Mouse (Mus musculus): ENCODE data around the gene Olfr1279.
"Not testable (repeated sequence)": the region's sequence is repeated elsewhere in the genome, so short reads cannot be mapped to it uniquely, and the experiment has no call there.

Olfr1279 gene

GRCm38 (mm10) chr2:111300374-111300773 is at the start of gene Olfr1279:
Gene Olfr1279, plus strand, starts transcription at chr2:111300635.
- no peak for DNase-seq (ENCODE audit: low read depth in 2 of 2, low spot score in 2 of 2)

- DNase-seq (ENCODE audit: low read depth in 2 of 2, low spot score in 2 of 2): no peak
Measured at GRCm38 (mm10) chr2:111254216-111254615, 46.2 kb upstream of the Olfr1279 start, which contains the start of gene Olfr1276. Gene Olfr1276, plus strand, starts transcription at chr2:111254516.

DNA sequence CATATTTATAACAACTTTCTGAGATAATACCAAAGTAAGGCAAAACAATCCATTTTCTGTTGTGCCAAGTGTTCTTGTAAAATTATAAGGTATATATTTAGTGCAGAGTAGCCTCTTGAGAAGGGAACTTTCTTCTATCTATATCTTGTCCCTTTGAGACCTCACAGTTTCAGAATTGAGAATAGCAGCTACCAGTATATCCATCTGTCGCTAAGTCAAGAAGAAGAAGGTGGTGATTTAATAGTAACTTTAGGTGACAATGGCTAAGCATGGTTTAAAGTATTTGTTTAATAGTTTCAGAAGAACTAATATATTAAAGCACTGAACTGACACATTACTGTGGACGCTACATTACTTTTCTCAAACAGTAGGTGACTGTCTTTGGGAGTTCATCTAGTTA is 26.4 kb upstream of the Olfr1279 start, which contains the start of gene Olfr1277:
Gene Olfr1277 (minus strand): TSS at position 101 of the 400 bp plus-strand sequence.
- DNase-seq (ENCODE audit: low read depth in 2 of 2, low spot score in 2 of 2): no peak

DNA sequence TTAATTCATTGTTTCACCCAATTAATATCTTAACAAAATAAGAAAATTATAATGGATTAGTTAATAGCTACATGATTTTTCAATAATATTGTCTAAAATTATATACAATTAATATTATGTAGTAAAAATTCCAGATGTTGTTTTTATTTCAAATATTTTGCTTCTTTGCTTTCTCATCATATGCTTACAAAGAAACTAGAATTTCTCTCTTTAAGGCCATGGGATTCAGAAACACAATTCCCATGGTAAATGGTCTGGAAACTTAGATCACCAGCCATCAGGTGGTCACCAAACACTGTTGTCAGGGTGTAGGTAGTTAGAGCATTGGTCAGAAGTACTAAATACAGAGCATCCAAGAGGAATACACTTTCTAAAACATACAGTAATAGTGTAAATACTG is 10.6 kb upstream of the Olfr1279 start, which contains the start of gene Olfr1278:
Gene Olfr1278 (plus strand): TSS at position 301 of the 400 bp plus-strand sequence.
- DNase-seq (ENCODE audit: low read depth in 2 of 2, low spot score in 2 of 2): no peak

- DNase-seq (ENCODE audit: low read depth in 2 of 2, low spot score in 2 of 2): no peak
Measured at GRCm38 (mm10) chr2:111298541-111298940, 1.9 kb upstream of the Olfr1279 start.

- DNase-seq (ENCODE audit: low read depth in 2 of 2, low spot score in 2 of 2): no peak
Measured at GRCm38 (mm10) chr2:111313717-111314116, 13.3 kb downstream of the Olfr1279 start, which contains the start of gene Olfr1280. Gene Olfr1280, plus strand, starts transcription at chr2:111314017.

- no peak for DNase-seq (ENCODE audit: low read depth in 2 of 2, low spot score in 2 of 2)
Measured at GRCm38 (mm10) chr2:111326220-111326619, 25.8 kb downstream of the Olfr1279 start, which contains the start of gene Olfr1281. Gene Olfr1281, plus strand, starts transcription at chr2:111326520.

DNA sequence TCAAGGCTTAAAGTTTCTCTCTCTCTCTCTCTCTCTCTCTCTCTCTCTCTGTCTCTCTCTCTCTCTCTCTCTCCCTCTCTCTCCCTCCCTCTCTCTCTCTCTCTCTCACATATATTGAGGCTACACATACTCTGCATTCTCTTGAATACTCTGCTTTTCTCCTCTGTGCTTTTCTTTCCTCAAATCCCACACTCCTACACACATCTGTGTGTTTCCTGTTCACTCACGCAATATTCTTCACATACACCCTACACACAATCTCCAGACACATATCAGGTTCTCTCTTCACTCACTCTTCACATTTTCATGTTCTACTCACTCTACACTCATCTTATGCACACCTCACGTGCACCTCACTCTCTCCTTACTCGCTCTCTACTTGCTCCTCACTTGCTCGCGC is 33.3 kb downstream of the Olfr1279 start:
- not testable (repeated sequence) for DNase-seq (ENCODE audit: low read depth in 2 of 2, low spot score in 2 of 2)

DNA sequence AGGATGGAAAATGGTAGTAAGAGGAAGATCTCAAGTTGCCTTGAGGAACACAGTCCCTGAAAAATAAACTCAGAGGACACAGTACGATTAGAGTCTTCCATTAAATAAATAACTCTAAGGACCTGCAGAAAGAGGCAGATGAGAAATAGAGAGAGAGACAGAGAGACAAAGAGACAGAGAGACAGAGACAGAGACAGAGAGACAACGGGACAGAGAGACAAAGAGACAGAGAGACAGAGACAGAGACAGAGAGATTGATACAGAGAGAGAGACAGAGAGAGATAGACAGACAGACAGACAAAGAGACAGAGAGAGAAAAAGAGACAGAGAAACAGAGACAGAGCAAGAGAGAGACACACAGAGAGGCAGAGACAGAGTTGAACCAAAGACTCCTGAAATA is 35.5 kb downstream of the Olfr1279 start, which contains the start of gene Olfr1282:
Gene Olfr1282 (minus strand): TSS at position 101 of the 400 bp plus-strand sequence.
- DNase-seq (ENCODE audit: low read depth in 2 of 2, low spot score in 2 of 2): no peak

Measured in CD8-positive naive resting alpha-beta T cell, adult 2 months (primary cell).